In the genomic region with DNA sequence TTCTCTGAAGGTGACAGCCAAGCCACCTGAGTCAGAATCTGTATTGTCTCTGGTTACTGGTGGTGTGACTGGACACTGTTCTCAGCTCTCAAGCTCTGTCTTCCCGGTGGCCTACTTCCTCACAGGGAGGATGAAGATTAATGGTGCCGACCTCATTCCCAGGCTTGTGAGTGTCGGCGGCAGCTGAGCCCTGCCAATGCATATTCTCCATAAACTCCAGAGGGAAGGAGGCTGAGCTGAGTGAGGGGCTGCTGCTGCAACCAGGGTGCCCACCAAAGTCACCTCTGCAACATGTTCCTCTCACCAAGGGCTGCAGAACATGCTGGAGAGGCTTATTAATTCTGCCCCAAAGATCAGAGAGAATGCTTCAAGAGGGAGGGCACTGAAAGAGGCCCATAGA, we compare ENCODE assay signal across 16 mouse cellular contexts. TPM values are rescaled to one million over a fixed set of nuclear protein-coding genes. Genes with fewer than 3 reads are reported as not detected.
A peak's percentile ranks its signal among the peaks of the same experiment; 100 is the strongest.
DNase-seq lines count a peak whose midpoint lies in the region; ATAC-seq and TF ChIP-seq lines count a peak whose summit lies in the region.
"Had no signal": no experiment of that assay in that cellular context is flagged by ENCODE, and none has a peak within 500 bp of the region (broad histone marks: within the 10 kb centered on the region; RNA-seq: fewer than 3 reads in every experiment).

No protein-coding gene starts in this region.

- H3K4me1 ChIP-seq in cortical plate, adult 2 months (ENCODE audit: control insufficient read depth, insufficient read depth, low read length), result peaks cover 33% of the 10 kb centered on the region
- H3K4me1 ChIP-seq in forebrain, embryonic 11.5 days (replicated peaks; ENCODE audit: control insufficient read depth, insufficient read depth, low read length), result peaks cover 28% of the 10 kb centered on the region
- H3K4me1 ChIP-seq in hindbrain, embryonic 15.5 days (replicated peaks), result peaks cover 68% of the 10 kb centered on the region
- peaks cover 23% of the 10 kb centered on the region for H3K4me1 ChIP-seq in midbrain, postnatal 0 days (ENCODE audit: insufficient read depth, low read length)

- peak overlapping the region; percentile 19; the same call in 1 of the 2 replicates for H3K4me2 ChIP-seq in forebrain, embryonic 11.5 days (ENCODE audit: low read depth, low read length, severe bottlenecking)
- peak overlapping the region; percentile 48 for H3K4me2 ChIP-seq in hindbrain, embryonic 15.5 days
- peak overlapping the region; percentile 35 for H3K4me2 ChIP-seq in midbrain, postnatal 0 days (ENCODE audit: low read depth, low read length, poor library complexity, severe bottlenecking)
- H3K4me2 ChIP-seq: heart, embryonic 15.5 days; intestine, embryonic 15.5 days had no signal

- H3K36me3 ChIP-seq in forebrain, embryonic 11.5 days (ENCODE audit: control insufficient read depth, insufficient read depth, low read length), result no peaks in the 10 kb centered on the region
- H3K36me3 ChIP-seq in hindbrain, embryonic 15.5 days, result no peaks in the 10 kb centered on the region
- H3K36me3 ChIP-seq in midbrain, postnatal 0 days (ENCODE audit: insufficient read depth, low read length), result no peaks in the 10 kb centered on the region
- H3K36me3 ChIP-seq: heart, embryonic 15.5 days; intestine, embryonic 15.5 days had no signal

- intact Hi-C loops in gastrocnemius, postnatal 36 days (cut with DNase I), result no loop called here

- no peaks in the 10 kb centered on the region for H3K9me3 ChIP-seq in forebrain, embryonic 11.5 days (ENCODE audit: control insufficient read depth, low read length)
- no peaks in the 10 kb centered on the region for H3K9me3 ChIP-seq in hindbrain, embryonic 15.5 days
- H3K9me3 ChIP-seq in midbrain, postnatal 0 days (ENCODE audit: low read length), result no peaks in the 10 kb centered on the region
- H3K9me3 ChIP-seq: heart, embryonic 15.5 days; intestine, embryonic 15.5 days had no signal

- H3K4me3 ChIP-seq in cortical plate, adult 2 months (ENCODE audit: insufficient read depth, low read length), result no peak overlapping the region
- H3K4me3 ChIP-seq in forebrain, embryonic 11.5 days (ENCODE audit: low read depth, low read length), result no peak overlapping the region
- 0 out of 2 replicates have a peak overlapping the region, but pooled peaks have one; percentile 3 for H3K4me3 ChIP-seq in hindbrain, embryonic 15.5 days
- no peak overlapping the region for H3K4me3 ChIP-seq in midbrain, postnatal 0 days (ENCODE audit: low read depth, low read length)
- H3K4me3 ChIP-seq: heart, embryonic 15.5 days; intestine, embryonic 15.5 days had no signal

- H3K9ac ChIP-seq in forebrain, embryonic 11.5 days (ENCODE audit: low read length), result peak overlapping the region; percentile 13
- H3K9ac ChIP-seq in hindbrain, embryonic 15.5 days, result peak overlapping the region; percentile 28; the same call in 1 of the 2 replicates
- H3K9ac ChIP-seq in midbrain, postnatal 0 days (replicated peaks; ENCODE audit: low read length, poor library complexity, severe bottlenecking), result peak overlapping the region; percentile 61
- H3K9ac ChIP-seq: heart, embryonic 15.5 days; intestine, embryonic 15.5 days; liver, embryonic 14.5 days had no signal

- H3K27me3 ChIP-seq in forebrain, embryonic 11.5 days (ENCODE audit: control insufficient read depth, insufficient read depth, low read length), result no peaks in the 10 kb centered on the region
- H3K27me3 ChIP-seq in hindbrain, embryonic 15.5 days, result no peaks in the 10 kb centered on the region
- no peaks in the 10 kb centered on the region for H3K27me3 ChIP-seq in midbrain, postnatal 0 days (ENCODE audit: insufficient read depth, low read length)
- H3K27me3 ChIP-seq: heart, embryonic 15.5 days; intestine, embryonic 15.5 days had no signal

- ATAC-seq in forebrain, embryonic 11.5 days (replicated peaks; ENCODE audit: low FRiP score), result peak; percentile 18; the same call in 1 of the 2 replicates
- ATAC-seq in hindbrain, embryonic 15.5 days (ENCODE audit: low FRiP score, low read depth), result 0 out of 2 replicates have a peak, but pooled peaks have one; percentile 13
- ATAC-seq in midbrain, postnatal 0 days (ENCODE audit: low FRiP score), result peak; percentile 21; the same call in 1 of the 2 replicates

- no peak for TF ChIP-seq POLR2A in cortical plate, adult 2 months (IDR thresholded peaks at IDR 0.05; ENCODE audit: extremely low read depth, insufficient read depth, low read length)

- H3K27ac ChIP-seq in cortical plate, adult 2 months (ENCODE audit: insufficient read depth, low read length), result peak overlapping the region; percentile 60
- H3K27ac ChIP-seq in forebrain, embryonic 11.5 days (ENCODE audit: low read depth, low read length), result peak overlapping the region; percentile 89
- H3K27ac ChIP-seq in hindbrain, embryonic 15.5 days (replicated peaks), result peak overlapping the region; percentile 93
- H3K27ac ChIP-seq in midbrain, postnatal 0 days (ENCODE audit: low read depth, low read length), result peak overlapping the region; percentile 98
- H3K27ac ChIP-seq: heart, embryonic 15.5 days; intestine, embryonic 15.5 days; liver, embryonic 14.5 days had no signal

- no peak for DNase-seq in forebrain, embryonic 11.5 days (ENCODE audit: low spot score)
- peak; percentile 45 for DNase-seq in midbrain, postnatal 0 days (ENCODE audit: low spot score)
- no peak for DNase-seq in gastrocnemius, postnatal 36 days
- no peak for DNase-seq in urinary bladder, postnatal 25 days (ENCODE audit: low spot score)
- DNase-seq in thymus, postnatal 25 days, result no peak
- DNase-seq in adrenal gland, postnatal 36 days, result no peak
- DNase-seq: adrenal gland, postnatal 25 days; cerebellum, adult 11-12 months; lung, postnatal 36 days had no signal

- 23% methylated on average over 4 of the region's 4 CpGs for WGBS in forebrain, embryonic 11.5 days
- WGBS in hindbrain, embryonic 15.5 days, result 9% methylated on average over 4 of the region's 4 CpGs
- WGBS in midbrain, postnatal 0 days, result 8% methylated on average over 4 of the region's 4 CpGs

- TF ChIP-seq CTCF in cortical plate, adult 2 months (IDR thresholded peaks at IDR 0.05; ENCODE audit: extremely low read depth, insufficient read depth, low read length), result no peak
- TF ChIP-seq CTCF in midbrain, postnatal 0 days (IDR thresholded peaks at IDR 0.05), result no peak

RNA-seq across cellular contexts. Expression of gene Add2, which starts 24.1 kb away (rescaled TPM):
- polyA plus RNA-seq in cortical plate, adult 2 months (2012; rRNA removed), result 121 and 124 TPM in 2 replicates
- polyA plus RNA-seq in forebrain, embryonic 11.5 days (2014; fragmentation: Nextera tagmentation; extraction: Ambion mirVana), result 61.0 and 68.3 TPM in 2 replicates
- 142 and 149 TPM in 2 replicates for polyA plus RNA-seq in hindbrain, embryonic 15.5 days (2015; fragmentation: Nextera tagmentation; extraction: Ambion mirVana)
- total RNA-seq in midbrain, postnatal 0 days (2014; rRNA removed), result 159 and 196 TPM in 2 replicates
- polyA plus RNA-seq in midbrain, postnatal 0 days (2015; fragmentation: Nextera tagmentation; extraction: Ambion mirVana), result 118 and 124 TPM in 2 replicates
- total RNA-seq in gastrocnemius, postnatal 36 days (2021), result under 1 TPM in 1 of 2 experiments, not detected in 1; 0.05 TPM
- total RNA-seq in adrenal gland, postnatal 36 days (2021), result 1 to 10 TPM; 1.3 to 1.9 TPM

RNA-seq across cellular contexts. Expression of gene Figla, which starts 36.6 kb away (rescaled TPM):
- polyA plus RNA-seq in cortical plate, adult 2 months (2012; rRNA removed), result 0.35 TPM in 1 of 2 replicates, not detected in the other
- polyA plus RNA-seq in forebrain, embryonic 11.5 days (2014; fragmentation: Nextera tagmentation; extraction: Ambion mirVana), result not detected in 2 replicates
- not detected in 2 replicates for polyA plus RNA-seq in hindbrain, embryonic 15.5 days (2015; fragmentation: Nextera tagmentation; extraction: Ambion mirVana)
- not detected in 2 replicates for total RNA-seq in midbrain, postnatal 0 days (2014; rRNA removed)
- polyA plus RNA-seq in midbrain, postnatal 0 days (2015; fragmentation: Nextera tagmentation; extraction: Ambion mirVana), result not detected in 2 replicates
- total RNA-seq in gastrocnemius, postnatal 36 days (2021), result not detected
- not detected for total RNA-seq in adrenal gland, postnatal 36 days (2021)
- total RNA-seq: adrenal gland, postnatal 25 days; gastrocnemius, adult 8-10 months; left cerebral cortex, postnatal 25 days had no signal
- polyA plus RNA-seq: heart, embryonic 15.5 days; intestine, embryonic 15.5 days; liver, embryonic 14.5 days had no signal
